Mouse (Mus musculus): ENCODE data around the gene Rab3il1.

- TF ChIP-seq MAFK (IDR thresholded peaks at IDR 0.05; ENCODE audit: insufficient read depth, low read depth, low read length) (no peak), ZC3H11A (IDR thresholded peaks at IDR 0.05; ENCODE audit: borderline replicate concordance, low read depth, low read length) (no peak), ZNF384 (IDR thresholded peaks at IDR 0.05; ENCODE audit: low read depth, low read length) (no peak), CHD2 (IDR thresholded peaks at IDR 0.05; ENCODE audit: low read depth, low read length) (no peak), HCFC1 (IDR thresholded peaks at IDR 0.05; ENCODE audit: borderline replicate concordance, insufficient read depth, low read length) (no peak)
Measured at GRCm38 (mm10) chr19:10082105-10082504, 80.6 kb downstream of the Rab3il1 start.
